Mouse (Mus musculus): ENCODE results near the gene Osbp2. TPM values are rescaled to one million over a fixed set of nuclear protein-coding genes. Genes with fewer than 3 reads are reported as not detected.
A peak's percentile ranks its signal among the peaks of the same experiment; 100 is the strongest.

Gene Osbp2
- total RNA-seq, 1 experiment, result 0.27 TPM

DNA sequence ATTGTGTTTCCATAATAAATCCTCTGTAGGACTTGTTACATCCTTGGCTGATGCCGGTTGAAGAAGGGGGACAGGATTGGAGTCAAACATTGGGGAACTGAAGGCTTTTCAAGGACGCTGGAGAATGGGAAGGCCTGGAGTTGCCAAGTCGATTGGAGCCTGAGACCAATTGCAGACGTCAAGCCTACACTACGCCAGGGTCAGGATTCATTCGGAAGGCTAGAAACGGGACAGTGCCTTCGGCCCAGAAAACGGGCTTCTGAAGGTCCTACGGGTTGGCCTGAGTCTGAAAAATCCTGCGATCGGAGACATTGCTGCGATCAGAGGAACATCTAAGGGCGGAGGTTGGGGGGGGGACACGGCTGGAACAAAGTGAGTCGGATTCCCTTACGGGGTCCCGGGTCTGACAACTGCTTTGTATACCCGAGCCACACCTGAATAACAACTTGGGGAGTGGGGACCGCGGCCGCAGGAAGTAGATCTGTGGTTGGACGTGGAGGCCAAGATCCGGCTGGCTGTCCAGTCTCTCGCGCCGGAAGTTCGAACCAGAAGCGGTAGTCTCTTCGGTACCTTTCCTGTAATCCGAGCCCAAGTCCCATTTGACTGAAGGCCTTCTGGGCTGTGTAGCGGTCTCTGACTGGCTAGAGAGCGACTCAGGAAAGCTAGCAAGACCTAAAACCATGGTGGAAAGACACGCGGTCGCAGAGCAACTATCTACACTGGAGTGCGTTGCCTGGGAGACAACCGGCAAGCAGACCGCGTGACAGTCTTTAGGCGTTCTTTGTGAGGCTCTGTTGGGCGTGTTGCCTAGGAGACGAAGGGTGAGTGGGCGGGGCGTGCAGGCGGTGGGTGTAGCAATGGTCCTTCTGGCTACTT lies 30.9 kb upstream of the Osbp2 start, which contains the start of the genes 4921536K21Rik and Dusp18:
TSS of gene 4921536K21Rik (minus strand) at position 693 of the 876 bp plus-strand sequence.
TSS of gene Dusp18 (plus strand) at position 835 of the 876 bp plus-strand sequence.
- Histone ChIP-seq H3K27ac (ENCODE audit: insufficient read depth, low read depth, low read length, poor library complexity, severe bottlenecking) (peak within 1 kb of the TSS; percentile 54; the same call in 1 of the 2 replicates), H3K4me1 (ENCODE audit: control insufficient read depth in 2 of 2, insufficient read depth in 2 of 2, low read length in 2 of 2, poor library complexity in 1 of 2) (no peaks in the 10 kb centered on the region), H3K9me3 (ENCODE audit: control insufficient read depth, insufficient read depth, low read depth, low read length) (no peaks in the 10 kb centered on the region), H3K9ac (ENCODE audit: insufficient read depth, low read depth, low read length, poor library complexity, severe bottlenecking) (peak within 1 kb of the TSS; percentile 63), H3K36me3 (ENCODE audit: control insufficient read depth, insufficient read depth, low read length, poor library complexity, severe bottlenecking) (peaks cover 3% of the 10 kb centered on the region; the same call in 1 of the 2 replicates), H3K4me3 (ENCODE audit: insufficient read depth in 1 of 2, low read depth in 1 of 2, low read length in 2 of 2, poor library complexity in 1 of 2, severe bottlenecking in 1 of 2) (peak within 1 kb of the TSS; percentile 66 to 79)
- DNase-seq (ENCODE audit: low read depth, low spot score), result peak; percentile 97
- in situ Hi-C loops (cut with MboI; ENCODE audit: low sequenced_read_pairs in 2 of 2, unreplicated experiment in 2 of 2), result no loop called here
- TF ChIP-seq CHD2 (IDR thresholded peaks at IDR 0.05; ENCODE audit: low read depth, low read length) (no peak), HCFC1 (IDR thresholded peaks at IDR 0.05; ENCODE audit: borderline replicate concordance, insufficient read depth, low read length) (no peak; the same call in 1 of the 2 replicates), MAFK (IDR thresholded peaks at IDR 0.05; ENCODE audit: insufficient read depth, low read depth, low read length) (no peak), ZNF384 (IDR thresholded peaks at IDR 0.05; ENCODE audit: low read depth, low read length) (no peak), ZC3H11A (IDR thresholded peaks at IDR 0.05; ENCODE audit: borderline replicate concordance, low read depth, low read length) (no peak)

DNA sequence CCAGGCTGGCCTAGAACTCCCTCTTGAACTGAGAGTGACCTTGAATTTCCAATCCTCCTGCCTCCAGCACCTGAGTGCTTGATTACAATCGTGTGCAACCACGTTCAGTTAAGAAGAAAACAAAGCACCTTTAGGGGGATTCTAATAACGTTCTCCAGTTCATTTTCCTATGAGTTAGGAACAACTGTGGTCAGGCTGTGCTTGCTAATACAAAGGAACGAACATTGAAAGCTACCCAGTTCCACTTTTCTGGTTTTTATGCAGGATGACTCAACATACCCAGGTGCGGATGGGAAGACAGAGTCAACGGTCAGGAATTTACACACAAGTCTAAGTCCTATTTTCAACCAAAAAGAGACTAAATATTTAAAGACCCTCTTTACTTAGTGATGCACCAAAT lies 30.3 kb upstream of the Osbp2 start:
- in situ Hi-C loops (cut with MboI; ENCODE audit: low sequenced_read_pairs in 2 of 2, unreplicated experiment in 2 of 2), result no loop called here
- Histone ChIP-seq H3K36me3 (ENCODE audit: control insufficient read depth, insufficient read depth, low read length, poor library complexity, severe bottlenecking) (peaks cover 3% of the 10 kb centered on the region; the same call in 1 of the 2 replicates), H3K4me3 (ENCODE audit: insufficient read depth in 1 of 2, low read depth in 1 of 2, low read length in 2 of 2, poor library complexity in 1 of 2, severe bottlenecking in 1 of 2) (peak overlapping the region in 1 of 2 experiments; percentile 79; a peak in 2 of 4 replicates), H3K4me1 (ENCODE audit: control insufficient read depth in 2 of 2, insufficient read depth in 2 of 2, low read length in 2 of 2, poor library complexity in 1 of 2) (no peaks in the 10 kb centered on the region), H3K27ac (ENCODE audit: insufficient read depth, low read depth, low read length, poor library complexity, severe bottlenecking) (no peak overlapping the region), H3K9ac (ENCODE audit: insufficient read depth, low read depth, low read length, poor library complexity, severe bottlenecking) (no peak overlapping the region), H3K9me3 (ENCODE audit: control insufficient read depth, insufficient read depth, low read depth, low read length) (no peaks in the 10 kb centered on the region)
- no peak for TF ChIP-seq CHD2 (IDR thresholded peaks at IDR 0.05; ENCODE audit: low read depth, low read length)
- no peak for TF ChIP-seq ZC3H11A (IDR thresholded peaks at IDR 0.05; ENCODE audit: borderline replicate concordance, low read depth, low read length)
- TF ChIP-seq ZNF384 (IDR thresholded peaks at IDR 0.05; ENCODE audit: low read depth, low read length), result no peak
- no peak for TF ChIP-seq HCFC1 (IDR thresholded peaks at IDR 0.05; ENCODE audit: borderline replicate concordance, insufficient read depth, low read length)
- TF ChIP-seq MAFK (IDR thresholded peaks at IDR 0.05; ENCODE audit: insufficient read depth, low read depth, low read length), result no peak
- no peak for DNase-seq (ENCODE audit: low read depth, low spot score)

DNA sequence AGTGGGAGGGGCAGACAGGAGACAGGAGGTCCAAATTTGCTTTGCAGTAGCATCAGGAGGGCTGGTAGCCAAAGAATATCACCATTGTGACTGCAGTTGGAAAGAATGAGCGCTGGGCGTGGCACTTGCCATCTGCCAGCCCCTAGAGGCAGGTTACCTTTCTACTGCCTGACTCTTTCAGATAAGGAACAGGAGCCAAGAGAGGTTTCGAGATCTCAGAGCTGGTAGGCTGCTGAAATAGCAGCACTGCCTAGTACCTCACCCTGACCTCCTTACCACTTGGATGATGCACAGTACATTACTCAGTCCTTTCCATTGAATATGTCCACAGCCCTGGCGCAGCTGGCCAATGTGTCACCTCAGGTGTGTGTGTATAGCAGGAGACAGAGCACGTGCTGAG lies 23.6 kb upstream of the Osbp2 start:
- no peak overlapping the region for H3K27ac ChIP-seq (ENCODE audit: insufficient read depth, low read depth, low read length, poor library complexity, severe bottlenecking)
- H3K9ac ChIP-seq (ENCODE audit: insufficient read depth, low read depth, low read length, poor library complexity, severe bottlenecking), result no peak overlapping the region
- peaks cover 0 to 7% of the 10 kb centered on the region in 2 experiments; a peak in 1 of 4 replicates for H3K4me1 ChIP-seq (ENCODE audit: control insufficient read depth in 2 of 2, insufficient read depth in 2 of 2, low read length in 2 of 2, poor library complexity in 1 of 2)
- no peaks in the 10 kb centered on the region for H3K9me3 ChIP-seq (ENCODE audit: control insufficient read depth, insufficient read depth, low read depth, low read length)
- no peak overlapping the region for H3K4me3 ChIP-seq (ENCODE audit: insufficient read depth in 1 of 2, low read depth in 1 of 2, low read length in 2 of 2, poor library complexity in 1 of 2, severe bottlenecking in 1 of 2)
- in situ Hi-C loops (cut with MboI; ENCODE audit: low sequenced_read_pairs in 2 of 2, unreplicated experiment in 2 of 2), result no loop called here
- H3K36me3 ChIP-seq (ENCODE audit: control insufficient read depth, insufficient read depth, low read length, poor library complexity, severe bottlenecking), result no peaks in the 10 kb centered on the region
- no peak for TF ChIP-seq CHD2 (IDR thresholded peaks at IDR 0.05; ENCODE audit: low read depth, low read length)
- TF ChIP-seq ZC3H11A (IDR thresholded peaks at IDR 0.05; ENCODE audit: borderline replicate concordance, low read depth, low read length), result no peak
- no peak for TF ChIP-seq ZNF384 (IDR thresholded peaks at IDR 0.05; ENCODE audit: low read depth, low read length)
- TF ChIP-seq HCFC1 (IDR thresholded peaks at IDR 0.05; ENCODE audit: borderline replicate concordance, insufficient read depth, low read length), result no peak
- TF ChIP-seq MAFK (IDR thresholded peaks at IDR 0.05; ENCODE audit: insufficient read depth, low read depth, low read length), result no peak
- no peak for DNase-seq (ENCODE audit: low read depth, low spot score)

DNA sequence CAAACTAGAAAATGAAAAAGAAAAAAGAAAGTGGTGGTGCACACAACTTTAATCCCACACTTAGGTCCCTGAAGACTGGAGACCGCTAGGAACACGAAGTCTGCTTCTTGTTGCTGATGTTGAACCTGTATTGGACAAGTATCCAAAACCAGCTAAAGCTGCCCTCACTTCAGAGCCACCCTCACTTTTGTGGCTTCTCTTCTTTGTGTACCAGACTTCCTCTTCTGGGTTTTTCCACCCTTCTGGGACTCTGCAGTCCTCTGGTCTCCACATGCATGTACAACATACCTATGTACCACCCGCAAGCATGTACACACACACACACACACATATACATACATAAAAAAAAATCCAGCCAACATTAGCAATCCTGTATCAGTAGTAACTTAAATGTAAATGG lies 20.0 kb upstream of the Osbp2 start:
- no peak overlapping the region for H3K27ac ChIP-seq (ENCODE audit: insufficient read depth, low read depth, low read length, poor library complexity, severe bottlenecking)
- H3K36me3 ChIP-seq (ENCODE audit: control insufficient read depth, insufficient read depth, low read length, poor library complexity, severe bottlenecking), result no peaks in the 10 kb centered on the region
- H3K9me3 ChIP-seq (ENCODE audit: control insufficient read depth, insufficient read depth, low read depth, low read length), result no peaks in the 10 kb centered on the region
- peaks cover 0 to 9% of the 10 kb centered on the region in 2 experiments; a peak in 1 of 4 replicates for H3K4me1 ChIP-seq (ENCODE audit: control insufficient read depth in 2 of 2, insufficient read depth in 2 of 2, low read length in 2 of 2, poor library complexity in 1 of 2)
- in situ Hi-C loops (cut with MboI; ENCODE audit: low sequenced_read_pairs in 2 of 2, unreplicated experiment in 2 of 2), result no loop called here
- H3K4me3 ChIP-seq (ENCODE audit: insufficient read depth in 1 of 2, low read depth in 1 of 2, low read length in 2 of 2, poor library complexity in 1 of 2, severe bottlenecking in 1 of 2), result no peak overlapping the region
- no peak for TF ChIP-seq ZC3H11A (IDR thresholded peaks at IDR 0.05; ENCODE audit: borderline replicate concordance, low read depth, low read length)
- TF ChIP-seq MAFK (IDR thresholded peaks at IDR 0.05; ENCODE audit: insufficient read depth, low read depth, low read length), result no peak
- TF ChIP-seq ZNF384 (IDR thresholded peaks at IDR 0.05; ENCODE audit: low read depth, low read length), result no peak
- TF ChIP-seq HCFC1 (IDR thresholded peaks at IDR 0.05; ENCODE audit: borderline replicate concordance, insufficient read depth, low read length), result no peak
- no peak for TF ChIP-seq CHD2 (IDR thresholded peaks at IDR 0.05; ENCODE audit: low read depth, low read length)
- no peak for DNase-seq (ENCODE audit: low read depth, low spot score)
- no peak overlapping the region for H3K9ac ChIP-seq (ENCODE audit: insufficient read depth, low read depth, low read length, poor library complexity, severe bottlenecking)

Measured in ES-E14 (cell line).